Mouse (Mus musculus): ENCODE results near the gene Pcyox1.
"Not testable (repeated sequence)": the region's sequence is repeated elsewhere in the genome, so short reads cannot be mapped to it uniquely, and the experiment has no call there.

The Pcyox1 gene

DNA sequence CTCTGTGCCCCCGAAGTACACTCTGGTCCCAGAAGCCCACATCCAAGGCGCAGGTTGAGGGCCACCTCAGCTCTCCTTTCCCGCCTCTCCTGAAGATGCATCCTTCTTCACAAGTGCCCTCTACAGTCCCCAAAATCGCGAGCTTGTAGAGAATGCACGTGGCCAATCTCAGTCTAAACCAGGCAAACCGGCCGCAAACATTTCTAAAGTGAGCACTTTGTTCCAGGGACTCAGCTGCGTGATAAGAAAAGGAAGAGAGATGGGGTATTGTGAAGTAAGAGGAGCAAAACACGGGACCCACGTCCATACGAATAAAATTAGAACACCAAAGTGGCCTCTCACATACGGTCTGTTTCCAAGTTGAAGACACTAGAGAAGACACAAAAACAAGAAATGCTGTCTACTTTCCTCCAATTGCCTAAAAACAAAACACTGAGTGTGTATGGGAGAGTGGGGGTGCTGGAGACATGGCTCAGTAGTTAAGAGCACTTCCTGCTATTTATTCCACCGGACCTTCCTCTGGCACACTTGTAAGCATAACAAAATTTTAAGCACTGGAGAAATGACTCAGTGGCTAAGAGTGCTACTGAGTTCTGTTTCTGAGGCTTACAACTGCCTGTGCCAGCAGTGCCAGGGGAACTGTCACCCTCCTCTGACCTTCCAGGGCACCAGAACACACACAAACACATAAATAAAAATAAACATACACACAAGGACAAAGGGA is 465 bp upstream of the Pcyox1 start:
- no peak for DNase-seq

GRCm38 (mm10) chr6:86395969-86396368 is 985 bp downstream of the Pcyox1 start:
- DNase-seq, result no peak

DNA sequence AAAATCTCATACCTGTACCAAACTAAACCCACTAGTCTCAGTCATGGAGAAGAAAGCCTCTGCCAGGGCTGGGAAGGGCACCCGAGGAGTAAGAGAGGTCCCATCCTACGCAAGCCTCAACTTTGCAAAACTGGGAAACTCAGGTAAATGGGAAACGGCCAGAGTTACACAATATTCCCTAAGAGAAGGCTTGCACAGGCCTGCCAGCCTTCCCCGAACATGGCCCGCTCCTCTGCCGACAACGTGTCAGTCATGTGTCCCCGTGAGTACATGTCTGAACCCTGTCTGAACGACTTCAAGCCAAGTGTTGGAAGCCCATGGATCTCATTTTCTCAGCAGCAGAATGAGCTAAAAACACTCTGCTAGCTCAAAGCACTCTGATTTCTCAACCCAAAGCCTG is 1.9 kb downstream of the Pcyox1 start:
- DNase-seq, result no peak

DNA sequence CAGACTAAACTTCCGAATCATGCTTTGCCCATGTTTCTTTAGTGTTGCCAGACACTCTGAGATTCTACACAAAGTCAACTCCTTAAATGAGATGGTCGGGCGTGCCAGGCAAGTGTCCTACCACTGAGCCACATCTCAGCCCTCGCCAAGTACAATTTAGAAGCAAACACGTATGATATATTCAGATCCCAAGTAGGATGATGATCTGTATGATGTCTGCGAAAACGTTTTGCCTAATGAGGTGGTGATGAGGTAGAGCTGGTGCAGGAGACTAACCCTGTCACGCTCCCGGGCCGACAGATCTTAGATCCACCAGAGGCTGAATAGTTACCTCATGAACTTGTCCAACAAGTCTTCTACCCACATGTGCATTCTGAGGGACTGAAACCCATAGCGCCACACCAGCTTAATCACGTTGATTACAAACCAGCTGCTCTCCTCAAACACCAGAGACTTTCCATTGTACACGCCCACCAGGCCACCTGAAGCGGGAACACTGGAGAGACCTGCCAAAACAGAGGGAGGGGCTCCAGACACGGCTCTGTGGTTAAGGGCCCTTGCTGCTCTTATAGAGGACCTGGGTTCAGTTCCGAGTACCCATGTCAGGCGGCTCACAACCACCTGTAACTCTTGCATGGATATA is 2.8 kb downstream of the Pcyox1 start:
- no peak for DNase-seq

GRCm38 (mm10) chr6:86393187-86393586 is 3.8 kb downstream of the Pcyox1 start:
- no peak for DNase-seq

GRCm38 (mm10) chr6:86391326-86391725 is 5.6 kb downstream of the Pcyox1 start:
- DNase-seq, result no peak

DNA sequence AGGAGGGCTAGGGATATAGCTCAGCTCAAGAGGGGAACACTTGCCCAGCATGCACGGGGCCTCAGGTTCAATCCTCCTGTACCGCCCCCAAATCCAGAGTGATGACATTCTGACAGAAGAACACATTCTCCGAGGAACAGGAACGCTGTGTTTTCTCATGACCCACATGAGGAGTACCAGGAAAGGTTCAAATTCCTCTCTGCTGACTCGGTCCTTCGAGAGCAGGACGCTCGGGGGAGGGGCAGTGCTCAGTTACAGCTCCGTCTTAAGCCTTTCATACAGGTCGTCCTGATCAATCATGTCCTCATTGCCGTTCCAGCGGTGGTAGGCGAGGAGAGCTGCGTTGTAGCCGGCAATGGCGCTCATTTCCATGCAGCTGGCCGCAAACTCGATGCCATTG is 8.5 kb downstream of the Pcyox1 start:
- DNase-seq, result no peak

- DNase-seq, result no peak
Measured at GRCm38 (mm10) chr6:86387313-86387712, 9.6 kb downstream of the Pcyox1 start.

DNA sequence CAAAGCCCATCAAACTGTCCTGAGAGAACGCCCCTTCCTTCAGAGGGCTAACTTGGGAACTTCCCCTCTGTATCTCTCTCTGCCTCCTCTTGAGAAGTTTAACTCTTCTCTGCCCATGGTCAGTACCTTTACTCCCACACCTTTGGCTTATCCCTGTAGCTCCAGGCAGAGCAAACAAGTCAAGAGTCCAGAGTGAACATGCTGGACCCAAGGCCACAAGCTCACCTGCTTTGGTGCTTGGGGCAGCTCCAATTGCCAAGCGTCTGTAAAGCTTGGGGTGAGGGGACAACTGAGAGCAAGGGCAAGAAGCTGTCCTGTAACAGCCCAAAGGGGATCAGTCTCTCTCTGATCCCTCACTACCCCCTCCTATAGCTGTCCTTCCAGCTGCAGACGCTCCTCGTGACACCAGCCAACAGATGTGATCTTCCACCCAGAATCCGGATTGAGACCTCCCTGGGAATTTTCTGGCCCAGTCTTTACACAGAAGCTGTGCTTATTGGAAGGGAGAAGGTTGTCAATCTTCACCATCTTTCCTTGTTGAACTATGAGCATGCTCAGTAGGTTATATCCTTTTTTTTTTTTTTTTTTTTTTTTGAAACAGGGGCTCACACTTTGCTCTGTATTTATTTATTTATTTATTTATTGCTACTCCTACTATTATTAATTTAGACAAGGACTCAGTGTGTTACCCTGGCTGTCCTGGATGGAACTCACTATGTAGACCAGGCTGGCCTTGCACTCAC is 11.4 kb downstream of the Pcyox1 start:
- DNase-seq, result no peak

DNA sequence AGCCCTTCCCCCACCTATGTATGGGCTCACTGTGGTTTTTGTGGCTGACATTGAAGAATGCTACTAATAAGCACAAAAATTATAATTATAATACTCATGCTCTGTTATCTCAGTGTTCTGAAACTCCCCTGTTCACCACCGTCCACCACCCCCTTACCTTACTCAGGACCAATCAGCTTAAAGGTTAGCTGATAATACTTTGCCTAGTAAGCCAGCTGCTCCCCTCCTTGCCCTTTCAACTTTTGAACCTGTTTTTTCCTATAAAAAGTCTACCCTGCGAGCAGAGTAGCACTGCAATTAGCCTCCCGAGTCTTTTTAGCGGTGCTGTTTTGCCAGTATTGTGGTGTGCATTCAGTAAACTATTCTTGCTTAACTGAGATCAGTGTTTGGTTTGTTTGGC is 12.3 kb downstream of the Pcyox1 start:
- no peak for DNase-seq

GRCm38 (mm10) chr6:86383370-86383769 is 13.6 kb downstream of the Pcyox1 start:
- DNase-seq, result no peak

- DNase-seq, result no peak
Measured at GRCm38 (mm10) chr6:86382551-86382950, 14.4 kb downstream of the Pcyox1 start.

DNA sequence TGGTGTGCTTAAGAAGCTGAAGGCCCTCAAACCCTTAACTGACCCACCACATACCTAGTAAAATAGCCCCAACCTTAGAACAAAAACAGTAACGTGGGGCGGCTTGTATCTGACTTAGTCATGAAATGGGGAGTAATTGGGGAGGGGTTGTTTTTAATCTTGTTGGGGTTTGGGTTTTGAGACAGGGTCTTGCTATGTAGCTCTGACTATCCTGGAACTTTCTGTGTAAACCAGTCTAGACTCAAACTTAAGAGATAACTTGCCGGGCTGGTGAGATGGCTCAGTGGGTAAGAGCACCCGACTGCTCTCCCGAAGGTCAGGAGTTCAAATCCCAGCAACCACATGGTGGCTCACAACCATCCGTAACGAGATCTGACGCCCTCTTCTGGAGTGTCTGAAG is 16.8 kb downstream of the Pcyox1 start:
- not testable (repeated sequence) for DNase-seq

- DNase-seq, result no peak
Measured at GRCm38 (mm10) chr6:86378341-86378740, 18.6 kb downstream of the Pcyox1 start.

DNA sequence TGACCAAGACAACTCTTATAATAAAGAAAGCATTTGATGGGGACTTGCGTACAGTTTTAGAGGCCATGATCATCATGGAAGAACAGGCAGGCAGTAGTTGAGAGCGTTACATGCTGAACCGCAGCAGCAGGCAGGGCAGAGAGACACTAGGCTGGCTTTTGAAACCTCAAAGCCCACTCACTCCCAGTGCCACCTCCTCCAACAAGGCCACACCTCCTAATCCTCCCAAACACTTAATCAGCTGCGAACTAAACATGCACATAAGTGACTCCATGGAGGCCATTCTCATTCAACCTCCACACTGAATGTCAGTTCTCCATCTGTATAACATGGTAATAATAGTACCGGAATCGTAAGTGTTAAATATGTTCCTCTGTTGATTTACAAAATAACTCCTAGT is 23.4 kb downstream of the Pcyox1 start:
- DNase-seq, result no peak

- DNase-seq, result no peak
Measured at GRCm38 (mm10) chr6:86371950-86372516, 24.9 kb downstream of the Pcyox1 start.

DNA sequence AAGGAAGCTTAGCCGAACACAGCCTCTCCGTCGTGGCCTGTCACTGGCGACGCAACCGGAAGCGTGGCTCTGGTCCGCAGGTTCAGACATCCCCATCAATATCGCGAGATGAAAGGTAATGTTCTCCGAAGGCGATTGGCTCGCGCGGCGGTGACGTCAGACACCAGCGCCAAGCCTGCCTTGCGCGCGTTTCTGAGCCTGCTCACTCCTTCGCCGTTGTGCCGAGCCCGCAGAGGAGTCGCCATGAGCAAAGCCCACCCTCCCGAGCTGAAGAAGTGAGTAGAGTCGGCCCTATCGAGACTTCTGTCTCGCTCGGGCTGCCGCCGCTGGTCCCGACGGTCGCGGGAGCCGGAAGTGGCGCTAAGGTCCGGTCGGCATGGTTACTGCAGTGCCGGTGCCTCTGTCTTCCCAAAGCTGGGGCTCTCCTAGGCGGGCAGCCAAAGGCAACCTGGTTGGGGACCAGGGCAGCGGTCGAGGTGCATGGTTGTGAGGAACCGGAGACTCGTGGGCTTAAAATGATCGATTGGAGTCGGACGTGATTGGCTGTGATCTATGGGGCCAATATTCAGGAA is 25.5 kb downstream of the Pcyox1 start:
- peak; percentile 89 to 91 for DNase-seq

GRCm38 (mm10) chr6:86370764-86371339 is 26.1 kb downstream of the Pcyox1 start, which contains the start of gene Snrpg:
Gene Snrpg, plus strand, starts transcription at chr6:86371304.
- peak in 1 of 2 experiments; percentile 11 for DNase-seq

DNA sequence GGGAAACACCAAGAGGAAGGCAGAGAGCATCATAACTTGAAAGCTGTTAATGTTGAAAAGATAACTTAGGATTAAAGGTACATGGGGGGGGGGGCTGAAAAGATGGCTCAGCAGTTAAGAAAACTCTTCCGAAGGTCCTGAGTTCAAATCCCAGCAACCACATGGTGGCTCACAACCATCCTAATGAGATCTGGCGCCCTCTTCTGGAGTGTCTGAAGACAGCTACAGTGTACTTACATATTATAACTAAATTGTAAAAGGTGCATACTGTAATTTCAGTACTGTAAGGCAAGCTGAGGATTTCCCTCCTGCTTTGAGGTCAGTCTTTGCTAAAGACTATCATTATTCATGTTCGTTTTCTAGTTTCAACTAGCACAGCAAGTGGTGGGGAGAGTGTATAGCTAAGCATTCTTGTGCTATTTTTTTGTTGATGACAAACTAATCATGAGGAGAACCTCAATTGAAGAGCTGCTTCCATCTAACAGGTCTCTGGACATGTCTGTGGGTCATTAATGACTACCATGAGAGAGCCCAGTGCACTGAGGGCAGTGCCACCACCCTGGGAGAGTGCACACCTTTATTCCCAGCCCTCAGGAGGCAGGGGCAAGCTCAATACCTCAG is 26.8 kb downstream of the Pcyox1 start:
- DNase-seq, result no peak

DNA sequence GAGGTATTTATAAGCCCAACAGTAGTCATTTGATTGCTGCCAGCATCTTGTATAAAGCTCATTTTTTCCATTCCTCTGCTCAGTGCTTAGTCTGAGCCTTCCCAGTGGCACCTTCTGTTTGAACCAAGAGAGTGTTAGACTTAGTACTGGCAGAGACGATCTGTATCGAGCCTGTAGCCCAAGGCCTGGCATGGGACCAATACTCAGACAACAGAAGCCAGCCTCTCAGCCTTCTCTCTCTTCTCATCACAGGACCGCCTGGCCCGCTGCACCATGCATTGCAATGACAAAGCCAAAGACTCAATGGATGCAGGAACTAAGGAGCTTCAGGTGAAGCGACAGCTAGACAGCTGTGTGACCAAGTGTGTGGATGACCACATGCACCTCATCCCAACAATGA is 28.5 kb downstream of the Pcyox1 start:
- DNase-seq, result no peak

DNA sequence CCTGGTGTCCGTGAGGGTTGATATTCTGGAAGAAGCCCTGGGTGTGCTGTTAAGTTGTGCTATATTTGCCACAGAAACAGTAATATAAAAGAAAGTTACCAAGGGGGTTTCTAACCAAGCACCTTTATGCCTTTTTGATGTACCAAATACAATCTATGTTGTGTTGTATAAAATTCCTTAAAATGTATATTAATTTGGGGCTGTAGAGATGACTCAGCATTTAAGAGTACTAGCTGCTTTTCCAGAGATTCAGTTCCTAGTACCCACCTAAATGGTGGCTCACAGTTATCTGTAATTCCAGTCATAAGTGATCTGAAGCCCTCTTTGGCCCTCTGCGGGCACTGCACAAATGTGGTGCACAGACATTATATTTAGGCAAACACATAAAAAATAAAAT is 30.1 kb downstream of the Pcyox1 start:
- no peak for DNase-seq

- DNase-seq, result peak; percentile 8 to 10
Measured at GRCm38 (mm10) chr6:86366125-86366852, 30.7 kb downstream of the Pcyox1 start.

All from spleen, adult 18-20 months (tissue).